Mouse (Mus musculus) right cerebral cortex, postnatal 10 days (tissue): ENCODE data around the gene Cldn2.
A peak's percentile ranks its signal among the peaks of the same experiment; 100 is the strongest.

ENCODE experiments used
- DNase-seq, 2 experiments: peaks; one replicate each; pipeline ENCODE4 v3.0.0; 2021; ENCODE audit warnings: low spot score in 2 of 2

Gene Cldn2

DNA sequence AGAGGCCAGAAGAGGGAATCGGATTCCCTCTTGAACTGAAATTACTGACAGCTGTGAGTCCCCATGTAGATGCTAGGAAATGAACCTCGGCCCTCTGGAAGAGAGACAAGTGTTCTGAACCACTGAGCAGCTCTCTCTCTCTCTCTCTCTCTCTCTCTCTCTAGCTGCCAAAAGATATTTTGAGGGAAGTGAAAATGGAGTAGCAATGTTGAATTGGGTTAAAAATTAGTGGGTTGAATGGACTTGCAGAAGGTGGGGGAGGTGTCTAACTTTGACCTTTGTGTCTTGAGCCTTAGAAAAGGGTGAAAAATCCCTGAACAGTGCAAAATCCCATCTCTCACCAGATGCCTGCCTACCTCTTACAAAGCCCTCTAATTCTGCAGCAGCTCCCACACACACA lies 6.8 kb downstream of the Cldn2 start:
- DNase-seq = no peak

DNA sequence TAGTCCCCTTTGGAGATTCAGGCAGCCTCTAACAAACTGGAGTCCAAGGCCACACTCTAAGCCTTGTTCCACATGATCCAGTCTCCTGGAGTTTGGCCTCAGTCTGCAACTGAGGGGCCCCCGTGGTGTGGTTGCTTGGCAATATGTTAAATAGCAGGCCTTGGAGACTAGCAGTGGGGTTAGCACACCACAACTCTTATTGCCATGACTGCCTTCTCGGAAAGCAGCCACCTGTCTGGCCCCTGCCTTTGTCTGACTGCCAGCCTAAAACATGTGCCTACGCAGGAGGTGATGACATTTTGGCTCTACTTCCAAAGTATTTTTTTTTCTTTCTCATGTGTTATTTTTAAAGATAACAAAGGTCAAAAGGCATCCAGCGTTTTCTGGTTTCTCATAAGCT lies 7.5 kb downstream of the Cldn2 start:
- peak; percentile 30 for DNase-seq

DNA sequence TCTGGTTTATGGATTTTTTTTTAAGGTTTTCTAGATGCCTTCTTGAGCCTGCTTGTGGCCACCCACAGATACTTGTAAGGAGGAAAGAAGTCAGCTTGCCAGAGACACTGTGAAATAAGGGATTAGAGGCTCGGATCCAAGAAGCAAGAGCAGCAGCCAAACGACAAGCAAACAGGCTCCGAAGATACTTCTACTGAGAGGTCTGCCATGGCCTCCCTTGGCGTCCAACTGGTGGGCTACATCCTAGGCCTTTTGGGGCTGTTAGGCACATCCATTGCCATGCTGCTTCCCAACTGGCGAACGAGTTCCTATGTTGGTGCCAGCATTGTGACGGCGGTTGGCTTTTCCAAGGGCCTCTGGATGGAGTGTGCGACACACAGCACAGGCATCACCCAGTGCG lies 7.9 kb downstream of the Cldn2 start:
- DNase-seq = peak; percentile 20 to 25

DNA sequence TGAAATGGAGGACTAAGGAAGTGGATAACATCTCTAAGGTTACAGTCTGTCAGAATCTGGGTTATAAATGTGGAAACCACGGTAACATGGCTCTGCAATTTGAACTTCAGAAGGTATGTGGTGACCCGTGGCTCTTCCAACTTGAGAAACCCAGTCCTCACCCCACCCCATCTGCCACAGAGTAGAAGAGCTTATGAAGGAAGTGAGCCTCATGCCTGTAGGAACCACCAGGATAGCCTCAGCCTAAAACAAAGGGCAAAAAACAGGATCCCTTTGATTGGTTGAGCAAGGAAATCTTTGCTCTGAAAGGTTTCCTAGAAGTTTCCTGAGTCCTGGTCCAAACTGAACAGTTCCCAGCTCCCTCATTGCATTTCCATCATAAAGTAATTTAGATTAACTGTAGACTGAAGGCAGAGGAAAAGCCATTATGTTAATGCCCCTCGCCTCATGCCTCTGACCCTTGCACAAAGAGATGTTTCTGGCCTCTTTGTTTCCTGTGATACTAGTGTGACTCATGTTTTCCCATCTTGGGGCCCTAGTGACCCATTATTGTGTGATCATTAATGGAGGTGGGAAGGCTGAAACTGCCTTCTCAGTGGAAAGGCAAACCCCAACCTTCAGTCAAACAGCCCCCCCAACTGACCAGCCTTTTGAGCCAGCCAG lies 12.1 kb downstream of the Cldn2 start:
- DNase-seq = no peak

DNA sequence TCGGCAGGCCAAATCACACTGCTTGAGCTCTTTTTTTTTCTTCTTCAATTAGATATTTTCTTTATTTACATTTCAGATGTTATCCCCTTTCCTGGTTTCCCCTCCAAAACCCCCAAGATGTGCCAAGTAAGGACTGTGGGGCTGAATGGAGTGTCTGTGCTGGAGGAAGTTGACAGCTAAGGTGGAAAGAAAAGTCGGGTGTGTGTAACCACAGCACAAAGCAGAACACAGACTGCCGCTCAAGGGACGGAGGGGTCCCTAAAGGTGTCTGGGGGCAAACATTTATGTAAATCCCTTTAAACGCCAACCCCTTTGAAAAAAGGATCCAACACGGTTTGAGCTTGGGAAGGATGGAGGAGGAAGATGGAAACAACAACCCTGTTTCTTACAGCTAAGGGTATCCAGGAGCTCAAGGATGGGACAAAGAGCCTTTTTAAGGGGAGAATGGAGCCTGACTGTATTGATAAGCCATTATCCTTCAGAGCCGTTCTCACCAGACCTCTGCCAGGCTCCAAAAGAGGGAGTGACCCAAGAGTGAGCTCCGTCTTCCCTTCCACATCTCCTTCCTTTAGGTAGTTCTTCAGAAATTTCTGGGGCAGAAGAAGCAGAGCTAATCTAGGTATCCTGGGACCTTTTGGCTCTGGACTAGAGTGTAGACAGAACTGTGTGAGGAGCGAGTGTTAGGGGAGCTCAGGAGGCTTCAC lies 12.8 kb downstream of the Cldn2 start:
- DNase-seq = no peak

DNA sequence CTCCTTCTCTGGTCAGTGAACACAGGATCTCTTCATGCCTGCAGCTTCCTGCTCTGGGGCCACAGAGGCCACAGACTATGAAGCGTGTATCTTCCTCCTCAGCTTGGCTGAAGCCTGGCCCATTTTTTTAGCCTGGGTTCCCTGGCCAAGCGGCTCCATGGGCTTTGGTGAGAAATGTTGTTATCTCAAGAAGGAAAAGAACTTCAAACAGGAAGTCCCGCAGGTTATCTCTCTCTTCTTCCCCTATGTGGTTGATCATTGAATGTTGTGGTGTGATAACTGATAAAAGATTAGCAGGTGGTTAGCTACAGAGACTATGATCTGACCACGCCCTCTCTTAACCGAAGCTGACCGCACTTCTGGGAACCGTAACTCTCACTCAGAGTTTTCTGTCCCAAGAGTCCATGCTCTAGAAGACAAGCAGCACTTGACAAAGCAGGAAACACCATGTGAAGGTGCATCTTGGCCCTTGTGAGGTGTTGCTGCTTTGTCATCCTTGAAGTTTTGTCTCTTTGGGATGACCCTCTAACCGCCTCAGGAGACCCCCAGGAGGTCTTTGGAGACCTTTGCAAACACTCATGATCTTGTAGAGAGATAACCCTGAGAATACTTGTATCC lies 13.5 kb downstream of the Cldn2 start:
- no peak for DNase-seq

DNA sequence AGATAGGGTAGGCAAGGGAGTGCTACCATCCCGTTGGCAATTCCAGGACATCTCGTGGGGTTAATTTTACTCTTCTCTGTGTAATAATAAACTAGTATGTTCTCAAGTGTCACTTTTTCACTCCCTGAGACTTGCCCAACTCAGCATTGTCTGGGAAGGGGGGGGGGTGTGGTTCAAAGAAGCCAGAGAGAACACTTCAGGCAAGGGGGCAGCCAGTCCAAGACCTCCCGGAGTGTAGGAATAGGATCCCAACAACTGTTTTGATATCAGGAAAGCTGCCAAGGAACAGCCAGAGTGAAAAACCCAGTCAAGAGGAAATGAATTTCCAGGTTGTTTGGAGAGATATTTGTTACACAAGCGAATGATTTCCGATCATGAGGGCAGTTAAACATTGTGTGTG lies 14.6 kb downstream of the Cldn2 start:
- no peak for DNase-seq

DNA sequence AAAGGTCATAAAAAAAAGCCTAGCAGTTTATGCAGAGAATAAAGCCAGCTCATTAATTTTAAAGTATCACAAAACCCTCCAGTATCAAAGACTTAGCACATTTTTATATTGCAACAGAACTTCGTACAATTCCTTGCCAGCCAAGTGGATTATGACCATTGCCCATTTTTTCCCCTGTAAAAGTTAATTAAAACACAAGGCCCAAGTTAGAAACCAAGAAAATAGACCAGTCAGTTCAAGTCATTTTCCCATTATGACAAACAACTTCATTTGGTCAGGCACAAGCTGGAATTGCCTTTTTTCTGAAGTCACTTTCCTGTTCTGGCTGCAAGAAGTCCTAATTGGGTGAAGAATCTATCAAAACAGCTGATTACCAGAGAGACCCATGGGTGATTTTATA lies 24.8 kb downstream of the Cldn2 start:
- no peak for DNase-seq

DNA sequence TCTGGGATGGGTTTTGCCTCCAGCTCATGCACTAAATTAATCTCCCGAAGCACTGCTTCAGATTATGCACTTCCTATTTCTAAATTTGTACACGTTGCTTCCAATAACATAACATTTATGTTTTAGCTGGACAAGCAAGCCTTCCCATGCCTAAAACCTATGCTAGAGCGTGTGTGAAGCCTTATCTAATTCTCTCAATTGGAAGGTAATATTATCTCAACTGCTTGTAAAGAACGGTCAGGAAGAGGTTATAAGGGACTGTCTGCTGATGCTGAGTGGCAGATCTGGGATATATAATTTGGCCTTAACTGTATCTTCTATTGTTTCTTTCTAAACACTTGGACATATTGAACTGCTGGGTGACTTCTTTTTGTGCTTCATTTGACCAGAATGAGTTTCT lies 26.3 kb downstream of the Cldn2 start:
- DNase-seq = no peak

DNA sequence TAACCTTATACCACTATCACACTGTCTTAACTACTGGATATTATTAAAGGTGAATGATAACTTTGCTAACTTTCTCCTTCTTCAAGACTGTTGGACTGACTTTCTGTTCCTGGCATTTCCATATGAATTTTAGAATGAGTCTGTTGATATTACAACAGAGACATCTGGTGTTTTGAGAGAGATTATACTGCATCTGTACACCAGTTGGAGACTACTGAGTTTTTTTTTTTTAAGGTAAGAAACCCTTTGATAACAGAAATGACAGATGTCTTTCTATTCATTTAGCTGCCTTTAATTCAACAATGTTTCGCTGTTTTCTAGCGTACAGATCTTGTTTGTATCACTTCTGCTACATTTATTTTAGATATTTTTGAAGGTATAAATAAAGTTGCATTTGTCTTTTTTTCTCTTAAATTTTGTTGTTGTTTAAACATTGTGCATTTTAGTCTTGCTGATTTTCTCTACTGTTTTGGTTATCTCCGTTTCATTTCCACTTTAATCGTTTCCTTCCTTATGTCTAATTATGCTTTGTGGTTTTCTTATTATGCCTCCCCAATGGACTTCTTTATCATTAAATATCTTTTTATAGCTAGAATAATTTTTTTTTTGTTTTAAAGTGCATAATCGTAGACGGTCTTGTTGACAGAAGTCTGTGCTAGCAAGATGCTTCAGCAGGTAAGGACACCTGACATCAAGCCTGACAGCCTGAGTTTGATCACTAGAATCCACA lies 27.9 kb downstream of the Cldn2 start:
- no peak for DNase-seq

DNA sequence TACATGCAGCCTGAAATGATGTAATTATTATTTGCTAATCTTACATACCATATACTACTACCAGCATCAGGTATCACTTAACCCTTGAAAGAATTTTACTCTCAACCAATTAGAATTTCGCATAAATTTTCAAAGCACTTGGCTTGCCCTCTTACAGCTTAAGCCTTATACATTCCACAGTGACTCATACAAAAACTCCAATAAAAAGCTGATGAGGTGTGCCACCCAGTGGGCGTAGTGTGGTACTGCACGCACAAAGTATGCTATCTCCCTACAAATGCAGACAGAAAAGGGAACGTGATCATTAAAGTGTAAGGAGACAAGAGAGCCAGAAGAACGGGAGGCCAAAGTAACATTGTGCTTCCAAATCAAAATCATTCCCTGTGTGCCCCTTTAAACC lies 31.8 kb downstream of the Cldn2 start:
- DNase-seq = peak; percentile 57 to 64

DNA sequence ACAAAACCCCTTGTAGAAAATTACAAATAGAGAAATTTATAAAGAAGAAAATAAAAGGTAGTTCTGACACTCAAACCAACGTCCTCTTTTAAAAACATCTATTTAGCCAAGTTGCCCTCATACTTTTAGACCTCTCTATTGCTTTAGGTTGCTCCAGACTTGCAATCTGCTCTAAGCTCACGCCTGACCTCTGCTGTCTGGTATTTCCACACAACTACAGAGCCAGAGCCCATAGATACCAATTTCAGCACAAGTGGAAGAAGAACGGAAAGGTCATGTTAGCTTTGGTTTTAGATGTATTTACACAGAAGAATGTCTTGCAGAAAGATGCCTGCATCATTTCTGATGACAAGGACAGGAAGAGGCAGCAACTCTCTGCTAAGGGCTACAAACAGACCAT lies 38.4 kb downstream of the Cldn2 start:
- DNase-seq = no peak

DNA sequence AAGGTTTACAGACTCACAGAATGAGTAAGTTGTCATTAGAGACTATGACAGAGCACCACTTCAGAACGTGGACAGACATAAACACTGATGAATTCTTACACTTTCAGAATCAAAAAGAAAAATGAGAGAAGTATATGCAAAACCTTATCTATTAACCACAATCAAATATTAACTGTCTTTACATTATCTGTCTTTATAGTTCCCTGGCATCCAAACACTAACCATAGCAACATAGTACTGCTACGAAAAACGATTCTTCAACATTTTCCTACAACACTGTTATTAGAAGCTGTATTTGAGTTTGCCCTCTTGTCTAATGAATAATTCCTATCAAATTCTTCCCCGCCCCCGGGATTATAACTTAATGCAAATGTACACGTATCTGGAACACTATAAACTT lies 40.5 kb downstream of the Cldn2 start:
- DNase-seq = no peak

DNA sequence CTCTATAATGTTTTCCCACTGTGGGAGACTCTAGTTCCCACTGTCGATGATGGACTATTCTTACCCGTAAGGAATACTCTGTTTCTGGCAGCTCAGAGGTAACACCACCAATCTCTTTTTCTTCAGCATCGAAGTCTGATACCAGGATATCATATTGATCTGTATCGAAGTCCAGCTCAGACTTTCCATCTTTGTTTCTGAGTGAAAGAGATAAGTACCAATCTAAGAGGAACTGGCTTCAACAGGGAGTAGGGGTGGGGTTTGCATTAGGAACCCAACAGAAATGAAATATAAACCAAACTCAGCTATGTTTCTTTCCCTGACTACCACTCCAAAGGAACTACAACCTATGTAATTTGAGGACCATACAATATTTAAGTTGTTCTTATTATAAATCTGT lies 54.2 kb downstream of the Cldn2 start:
- DNase-seq = no peak

DNA sequence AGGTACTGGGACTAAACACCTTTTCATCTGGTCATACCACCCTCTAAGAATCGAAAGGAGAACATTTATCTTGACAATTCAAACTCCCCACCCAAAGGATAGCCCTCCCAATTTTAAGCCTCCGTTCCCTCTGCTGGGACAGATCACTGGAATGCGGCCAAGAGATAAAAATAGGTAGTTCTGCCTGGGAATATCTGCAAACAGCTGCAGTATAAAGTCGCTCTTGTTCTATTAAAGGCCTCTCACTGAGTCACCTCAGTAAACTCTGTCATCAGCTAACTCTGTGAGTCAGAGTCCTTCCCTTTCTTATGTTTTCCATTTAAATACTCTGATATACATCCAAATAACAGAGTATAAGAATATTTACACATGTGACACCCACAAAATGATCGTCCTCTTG lies 58.8 kb downstream of the Cldn2 start:
- no peak for DNase-seq
